Mouse (Mus musculus) right cerebral cortex, postnatal 14 days (tissue): ENCODE measurements around the gene Fam222b.
A peak's percentile ranks its signal among the peaks of the same experiment; 100 is the strongest.
"Not testable (repeated sequence)": the region's sequence is repeated elsewhere in the genome, so short reads cannot be mapped to it uniquely, and the experiment has no call there.

Experiments used
- DNase-seq: peaks from one replicate; pipeline ENCODE4 v3.0.0; 2022

Gene Fam222b

GRCm38 (mm10) chr11:78094137-78094503 is 340 bp upstream of the Fam222b start:
- no peak for DNase-seq

DNA sequence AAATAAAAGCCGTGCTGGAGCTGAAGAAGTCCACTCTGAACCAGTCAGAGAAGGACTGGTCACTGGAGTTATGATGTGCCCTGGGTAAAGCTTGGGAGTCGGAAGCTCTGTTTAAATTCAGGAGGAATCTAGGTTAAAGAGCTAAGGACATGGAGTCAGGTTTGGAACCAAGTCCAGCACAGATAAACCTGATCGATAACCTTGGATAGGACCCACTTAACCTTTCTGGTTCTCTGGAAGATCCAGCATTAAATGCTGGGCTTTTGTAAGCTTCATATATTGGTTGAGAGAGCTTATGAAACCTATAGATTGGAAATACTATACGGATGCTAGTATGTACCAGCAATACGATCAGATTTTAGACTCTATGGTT is 670 bp downstream of the Fam222b start:
- DNase-seq = no peak

GRCm38 (mm10) chr11:78097077-78097476 is 2.6 kb downstream of the Fam222b start:
- DNase-seq = no peak

DNA sequence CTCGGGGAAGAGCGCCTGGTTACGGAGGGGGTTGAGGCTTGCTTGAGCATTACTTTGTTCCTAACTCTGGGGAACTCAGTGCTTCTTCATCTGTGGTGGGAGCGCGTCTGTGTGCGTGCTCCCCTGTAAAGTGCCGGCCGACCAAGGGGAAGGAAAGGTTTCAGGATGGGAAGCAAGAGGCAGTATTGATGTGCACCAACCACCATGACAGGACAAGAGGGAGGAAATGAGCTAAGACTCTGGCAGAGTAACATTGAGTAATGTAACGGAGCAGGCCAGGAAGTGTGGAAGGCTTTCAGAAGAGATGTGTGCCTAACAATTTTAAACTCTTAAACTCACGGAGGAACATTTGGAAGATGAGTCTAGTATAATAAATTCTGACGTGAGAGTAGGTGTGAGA is 6.3 kb downstream of the Fam222b start:
- no peak for DNase-seq

- no peak for DNase-seq
Observed at GRCm38 (mm10) chr11:78102142-78102541, 7.7 kb downstream of the Fam222b start.

DNA sequence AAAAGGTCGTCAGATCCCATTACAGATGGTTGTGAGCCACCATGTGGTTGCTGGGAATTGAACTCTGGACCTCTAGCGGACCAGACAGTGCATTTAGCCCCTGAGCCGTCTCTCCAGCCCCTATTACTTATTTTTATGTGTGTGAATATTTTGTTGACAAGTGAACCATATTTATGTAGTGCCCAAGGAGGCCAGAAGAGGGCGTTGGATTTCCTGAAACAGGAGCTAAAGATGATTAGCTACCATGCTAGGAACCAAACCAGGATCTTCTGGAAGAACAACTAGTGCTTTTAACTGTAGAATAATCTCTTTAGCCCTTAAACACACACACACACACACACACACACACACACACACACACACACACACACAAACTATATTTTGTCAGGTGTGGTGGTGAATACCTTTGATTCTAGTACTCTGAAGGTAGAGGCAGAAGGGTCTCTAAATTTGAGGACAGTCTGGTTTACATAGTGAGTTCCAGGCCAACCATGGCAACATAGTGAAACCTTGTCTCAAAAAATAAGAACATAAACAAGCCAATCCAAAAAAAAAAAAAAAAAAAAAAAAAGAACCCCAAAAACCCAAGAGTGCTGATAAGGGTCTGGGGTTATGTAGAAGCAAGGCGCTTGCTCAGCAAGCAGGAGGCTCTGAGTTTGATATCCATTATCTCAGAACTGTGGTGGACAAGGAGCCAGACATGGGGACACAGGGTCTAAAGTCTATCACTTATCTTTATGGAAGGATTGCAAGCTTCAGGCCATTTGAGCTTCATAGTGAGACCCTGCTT is 8.7 kb downstream of the Fam222b start:
- DNase-seq = no peak

DNA sequence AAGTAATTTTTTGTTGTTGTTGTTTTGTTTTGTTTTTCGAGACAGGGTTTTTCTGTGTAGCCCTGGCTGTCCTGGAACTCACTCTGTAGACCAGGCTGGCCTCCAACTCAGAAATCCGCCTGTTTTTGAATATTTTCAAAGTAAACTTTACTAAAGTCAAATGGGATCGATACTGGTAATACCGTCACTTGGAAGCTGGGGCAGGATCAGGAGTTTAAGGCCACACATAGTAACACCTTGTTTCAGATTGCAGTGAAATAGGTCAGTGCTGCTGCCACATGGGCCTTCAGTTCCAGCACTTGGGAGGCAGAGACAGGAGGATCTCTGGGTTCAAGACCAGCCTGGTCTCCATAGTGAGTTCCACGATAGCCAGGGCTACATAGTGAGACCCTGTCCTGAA is 10.0 kb downstream of the Fam222b start:
- no peak for DNase-seq

- DNase-seq = no peak
Observed at GRCm38 (mm10) chr11:78113616-78114015, 19.2 kb downstream of the Fam222b start.

- DNase-seq = no peak
Observed at GRCm38 (mm10) chr11:78114676-78115366, 20.4 kb downstream of the Fam222b start.

DNA sequence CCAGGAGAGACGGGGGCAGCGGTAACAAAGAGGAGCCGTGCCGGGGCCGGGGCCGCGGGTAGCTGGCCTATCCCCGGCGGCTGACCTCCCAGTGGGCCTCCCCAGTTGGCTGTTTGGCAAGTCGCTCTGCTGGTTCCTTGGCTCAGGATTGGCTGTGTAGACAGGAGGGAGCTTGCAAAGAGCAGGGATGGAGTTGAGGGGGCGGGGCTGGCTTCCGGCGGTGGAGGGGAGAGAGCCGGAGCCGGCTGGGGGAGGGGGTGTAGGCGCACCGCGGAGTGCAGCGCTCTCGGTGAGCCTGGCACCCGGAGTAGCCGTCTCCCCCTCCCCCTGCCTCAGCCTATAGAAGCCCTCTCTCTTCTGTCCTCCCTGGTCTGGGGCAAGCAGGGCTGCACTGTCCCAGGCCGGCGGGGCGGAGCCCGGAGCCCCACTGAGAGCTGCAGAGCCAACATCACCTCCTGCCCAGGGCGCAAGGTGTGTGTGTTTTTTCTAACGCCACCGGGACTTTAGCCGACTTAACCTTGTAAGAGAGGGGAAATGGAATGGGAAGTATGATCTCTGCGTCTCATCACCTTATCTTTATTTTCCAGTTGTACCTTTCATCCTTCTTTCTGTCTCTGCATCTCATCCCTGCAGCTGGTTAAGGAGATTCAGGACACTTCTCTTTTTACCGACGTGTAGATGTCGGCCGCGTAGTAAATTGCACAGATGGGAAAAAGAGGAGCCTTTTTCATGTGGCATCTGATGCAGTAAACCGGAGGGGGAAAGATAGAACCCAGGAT is 21.1 kb downstream of the Fam222b start:
- DNase-seq = peak; percentile 94

GRCm38 (mm10) chr11:78116146-78116410 is 21.6 kb downstream of the Fam222b start:
- no peak for DNase-seq

DNA sequence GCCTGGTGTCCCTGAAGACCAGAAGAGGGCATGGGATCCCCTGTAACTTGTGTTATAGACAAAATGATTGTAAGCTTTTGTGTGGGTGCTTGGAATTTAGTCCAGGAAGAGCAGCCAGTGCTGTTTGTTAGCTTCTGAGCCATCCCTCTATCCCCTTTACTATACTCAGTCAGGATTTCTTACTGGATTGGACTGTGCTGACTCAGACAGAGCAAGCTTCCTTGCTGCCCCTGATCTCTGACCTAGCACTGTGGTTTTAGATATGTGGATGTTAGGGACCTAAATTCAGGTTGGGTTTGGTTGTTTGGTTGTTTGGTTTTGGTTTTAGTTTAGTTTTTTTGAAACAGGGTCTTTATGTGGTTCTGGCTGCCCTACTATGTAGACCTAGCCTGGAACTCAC is 24.0 kb downstream of the Fam222b start:
- DNase-seq = no peak

DNA sequence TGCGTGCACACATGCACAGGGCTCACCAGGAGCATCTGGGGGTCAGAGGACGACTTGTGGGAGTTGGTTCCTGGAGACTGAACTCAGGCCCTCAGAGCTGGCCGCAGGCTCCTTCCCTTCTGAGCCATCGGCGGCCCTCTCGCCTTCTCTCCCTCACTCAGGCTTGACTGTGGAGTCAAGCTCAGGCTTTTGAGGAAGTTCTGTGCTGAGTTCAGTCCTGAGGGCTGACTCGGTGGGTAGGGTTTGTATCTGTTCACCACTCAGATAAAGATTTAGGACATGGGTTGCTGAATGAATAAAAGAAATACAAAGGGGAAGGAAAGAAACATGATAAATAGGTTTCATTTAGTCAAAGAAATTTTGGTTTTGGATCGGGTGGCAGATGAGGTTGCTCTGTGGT is 25.4 kb downstream of the Fam222b start:
- no peak for DNase-seq

GRCm38 (mm10) chr11:78121176-78121575 is 26.7 kb downstream of the Fam222b start:
- no peak for DNase-seq

DNA sequence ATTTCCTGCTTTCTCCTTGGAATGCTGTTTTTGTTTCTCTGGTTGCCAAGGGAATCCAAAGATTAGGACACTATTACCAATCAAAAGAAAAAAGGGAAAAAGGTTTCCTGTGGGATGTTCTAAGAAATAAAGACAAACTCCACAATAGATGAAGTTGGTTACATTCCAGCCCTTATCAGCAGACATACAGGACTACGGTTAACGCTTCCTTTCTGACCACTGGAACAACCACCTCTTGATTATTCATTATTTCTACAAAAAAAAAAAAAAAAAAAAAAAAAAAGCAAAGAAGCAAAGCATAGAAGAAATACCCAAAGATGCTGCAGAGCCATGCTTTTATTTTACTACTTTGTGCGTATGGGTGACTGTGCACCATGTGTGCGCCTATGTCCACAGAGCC is 28.4 kb downstream of the Fam222b start:
- DNase-seq = no peak

DNA sequence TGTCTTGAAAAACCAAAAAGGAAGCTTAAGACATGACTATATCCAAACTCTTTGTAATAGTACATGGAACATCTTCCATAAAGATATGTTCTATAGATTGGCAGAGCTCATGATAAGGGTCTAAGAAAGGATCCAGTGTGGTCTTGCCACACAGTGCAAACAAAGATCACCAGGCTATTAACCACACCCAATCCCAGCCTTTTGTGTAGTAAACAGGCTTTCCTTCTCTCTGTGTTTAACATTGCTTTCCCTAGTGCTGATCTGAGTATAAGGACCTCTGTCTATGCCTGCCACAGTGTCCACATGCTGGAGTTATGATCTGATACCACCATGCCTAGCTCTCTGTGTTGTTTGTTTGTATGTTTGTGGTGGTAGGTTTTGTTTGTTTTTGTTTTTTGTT is 29.3 kb downstream of the Fam222b start:
- no peak for DNase-seq

GRCm38 (mm10) chr11:78125691-78126090 is 31.2 kb downstream of the Fam222b start:
- no peak for DNase-seq

DNA sequence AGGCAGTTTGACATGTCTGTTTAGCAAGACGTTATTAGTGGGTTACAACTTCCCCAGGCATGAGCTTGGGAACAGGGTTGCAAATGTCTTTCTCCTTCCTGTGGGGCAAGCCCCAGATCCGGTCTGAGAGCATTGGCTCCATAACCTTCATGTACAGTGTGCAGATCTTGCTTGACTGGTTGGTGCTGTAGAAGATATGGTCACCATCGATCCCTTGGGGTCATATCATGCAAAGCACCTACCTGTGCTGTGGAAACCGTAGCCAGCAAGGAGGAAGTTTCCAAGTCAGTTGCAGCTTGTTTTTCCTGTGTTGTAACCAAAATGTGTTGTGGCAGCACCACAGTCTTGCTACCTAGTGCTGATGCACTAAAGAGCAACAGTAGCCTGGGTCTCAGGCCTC is 32.3 kb downstream of the Fam222b start:
- no peak for DNase-seq

DNA sequence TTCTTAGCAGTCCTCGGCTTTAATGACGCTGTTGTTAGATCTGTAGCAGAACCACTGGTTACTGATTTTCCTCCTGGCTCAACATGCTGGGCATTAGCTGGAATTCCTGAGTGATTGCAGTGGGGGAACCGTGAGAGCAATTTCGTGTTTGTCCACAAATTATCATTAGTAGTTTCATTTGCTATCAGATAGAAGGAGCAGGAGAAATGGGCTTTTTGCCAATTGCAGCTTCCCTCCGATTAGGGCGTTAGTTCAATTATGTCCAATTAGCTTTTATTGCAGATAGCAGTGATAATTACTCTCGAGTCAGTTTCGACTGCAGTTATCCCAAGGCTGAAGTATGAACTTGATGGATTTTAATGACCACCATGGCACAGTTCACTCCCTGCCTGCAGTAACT is 35.0 kb downstream of the Fam222b start:
- DNase-seq = no peak

DNA sequence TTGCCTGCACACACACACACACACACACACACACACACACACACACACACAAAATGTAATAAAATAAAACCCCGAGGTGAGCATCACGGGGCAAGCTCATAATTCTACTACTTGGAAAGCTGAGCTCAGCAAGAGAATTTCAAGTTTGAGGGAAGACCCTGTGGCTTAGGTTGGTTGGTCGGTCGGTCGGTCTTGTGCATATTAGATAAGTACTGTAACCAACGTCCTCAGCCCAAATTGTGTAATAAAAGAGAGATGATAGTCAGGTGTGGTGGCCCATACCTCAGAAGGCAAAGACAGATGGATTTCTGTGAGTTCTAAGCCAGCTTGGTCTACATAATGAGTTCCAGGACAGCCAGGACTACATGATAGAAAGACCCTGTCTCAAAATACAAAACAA is 39.5 kb downstream of the Fam222b start:
- no peak for DNase-seq

GRCm38 (mm10) chr11:78134344-78134743 is 39.9 kb downstream of the Fam222b start:
- DNase-seq = no peak

GRCm38 (mm10) chr11:78135314-78135713 is 40.9 kb downstream of the Fam222b start:
- DNase-seq = not testable (repeated sequence)

DNA sequence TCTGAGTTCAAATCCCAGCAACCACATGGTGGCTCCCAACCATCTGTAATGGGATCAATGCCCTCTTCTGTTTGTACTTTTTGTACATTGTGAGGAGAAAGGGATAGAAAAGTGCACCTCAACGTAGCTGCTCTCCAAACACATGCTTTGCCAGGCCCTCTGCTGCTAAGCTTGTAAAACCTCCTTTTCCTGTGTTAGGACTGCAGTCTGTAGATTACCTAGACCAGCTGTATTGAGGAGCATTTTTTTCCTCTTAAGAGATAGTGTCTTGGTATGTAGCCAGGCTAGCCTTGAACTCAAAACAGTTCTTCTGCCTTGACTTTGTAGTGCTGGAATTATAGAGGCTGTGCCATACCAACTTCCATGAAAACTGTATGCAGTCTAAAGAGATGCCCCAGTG is 41.7 kb downstream of the Fam222b start:
- DNase-seq = no peak

- no peak for DNase-seq
Observed at GRCm38 (mm10) chr11:78137584-78137983, 43.1 kb downstream of the Fam222b start.
